Mouse (Mus musculus) megakaryocyte, embryonic 14.5 days (primary cell): ENCODE results near the gene Acpp.

Experiments used
- FLI1 ChIP-seq: IDR thresholded peaks from 2 replicates; pipeline ENCODE4 v1.6.1; 2012; ENCODE audit warnings: low read length, inconsistent platforms, mixed read lengths
- GATA1 ChIP-seq: IDR thresholded peaks from 3 replicates; pipeline ENCODE4 v1.6.1; 2012; ENCODE audit warnings: mixed read lengths, low read length, inconsistent platforms, borderline replicate concordance

DNA sequence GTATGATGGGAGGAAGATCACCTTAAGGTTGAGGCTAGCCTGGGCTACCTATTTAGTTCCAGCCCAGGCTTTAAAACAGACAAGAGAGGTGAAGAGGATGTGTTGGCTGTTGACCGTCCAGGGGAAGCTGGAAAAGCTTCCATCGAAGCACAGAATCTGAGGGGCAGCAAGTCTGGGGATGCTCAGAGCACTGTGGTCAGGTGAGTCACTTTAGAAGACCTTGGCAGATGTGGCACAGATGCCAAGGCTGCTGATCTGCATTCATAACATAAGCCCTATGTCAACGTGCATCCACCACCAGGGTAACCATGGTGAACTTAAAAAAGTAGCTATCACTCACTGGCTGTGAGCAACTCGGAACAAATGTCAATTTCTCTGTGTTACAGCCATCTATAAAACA, 85.9 kb downstream of the Acpp start:
- TF ChIP-seq GATA1 (no peak), FLI1 (no peak)
